Mouse (Mus musculus): Measurements from ENCODE around the gene Pold4. TPM values are rescaled to one million over a fixed set of nuclear protein-coding genes. Genes with fewer than 3 reads are reported as not detected.

Pold4 gene
- polyA plus RNA-seq, 2 experiments = 12.9 to 15.2 TPM

GRCm38 (mm10) chr19:4257897-4258252, 26.2 kb downstream of the Pold4 start:
- Histone ChIP-seq H3K4me3 (ENCODE audit: insufficient read depth in 1 of 2, low read depth in 2 of 2, low read length in 2 of 2) (peak overlapping the region in 1 of 2 experiments; percentile 23; a peak in 1 of 4 replicates), H3K4me2 (ENCODE audit: low read depth) (peak overlapping the region; percentile 92), H3K9me3 (ENCODE audit: control insufficient read depth, low read length) (no peaks in the 10 kb centered on the region), H3K27me3 (ENCODE audit: control insufficient read depth, insufficient read depth, low read length) (no peaks in the 10 kb centered on the region), H3K9ac (replicated peaks) (no peak overlapping the region; the same call in 1 of the 2 replicates), H3K27ac (no peak overlapping the region), H3K36me3 (replicated peaks; ENCODE audit: control insufficient read depth, insufficient read depth, low read depth) (no peaks in the 10 kb centered on the region), H3K4me1 (replicated peaks; ENCODE audit: control insufficient read depth in 2 of 2, insufficient read depth in 2 of 2, low read length in 1 of 2) (peaks cover 3 to 4% of the 10 kb centered on the region in 2 experiments; a peak in 3 of 4 replicates)
- WGBS (ENCODE audit: insufficient replicate concordance) = 35% methylated on average over 12 of the region's 12 CpGs
- TF ChIP-seq CTCF (IDR thresholded peaks at IDR 0.05; ENCODE audit: low read depth) (no peak), EP300 (IDR thresholded peaks at IDR 0.05; ENCODE audit: low read depth) (no peak)
- ATAC-seq (ENCODE audit: insufficient read depth) = no peak
- no peak for DNase-seq (ENCODE audit: low read depth in 3 of 3, low spot score in 3 of 3)

GRCm38 (mm10) chr19:4261038-4261698, 29.5 kb downstream of the Pold4 start:
- Histone ChIP-seq H3K4me1 (replicated peaks; ENCODE audit: control insufficient read depth in 2 of 2, insufficient read depth in 2 of 2, low read length in 1 of 2) (peaks cover 3 to 4% of the 10 kb centered on the region in 2 experiments; a peak in 3 of 4 replicates), H3K4me3 (ENCODE audit: insufficient read depth in 1 of 2, low read depth in 2 of 2, low read length in 2 of 2) (no peak overlapping the region), H3K9me3 (ENCODE audit: control insufficient read depth, low read length) (no peaks in the 10 kb centered on the region), H3K27me3 (ENCODE audit: control insufficient read depth, insufficient read depth, low read length) (no peaks in the 10 kb centered on the region), H3K4me2 (ENCODE audit: low read depth) (no peak overlapping the region), H3K9ac (replicated peaks) (no peak overlapping the region), H3K36me3 (replicated peaks; ENCODE audit: control insufficient read depth, insufficient read depth, low read depth) (no peaks in the 10 kb centered on the region), H3K27ac (no peak overlapping the region)
- no peak for TF ChIP-seq EP300 (IDR thresholded peaks at IDR 0.05; ENCODE audit: low read depth)
- no peak for TF ChIP-seq CTCF (IDR thresholded peaks at IDR 0.05; ENCODE audit: low read depth)
- 51% methylated on average over 8 of the region's 8 CpGs for WGBS (ENCODE audit: insufficient replicate concordance)
- ATAC-seq (ENCODE audit: insufficient read depth) = no peak
- no peak for DNase-seq (ENCODE audit: low read depth in 3 of 3, low spot score in 3 of 3)

- Histone ChIP-seq H3K27me3 (ENCODE audit: control insufficient read depth, insufficient read depth, low read length) (no peaks in the 10 kb centered on the region; the same call in 1 of the 2 replicates), H3K9ac (replicated peaks) (no peak overlapping the region), H3K4me3 (ENCODE audit: insufficient read depth in 1 of 2, low read depth in 2 of 2, low read length in 2 of 2) (no peak overlapping the region), H3K36me3 (replicated peaks; ENCODE audit: control insufficient read depth, insufficient read depth, low read depth) (no peaks in the 10 kb centered on the region), H3K9me3 (ENCODE audit: control insufficient read depth, low read length) (no peaks in the 10 kb centered on the region), H3K27ac (no peak overlapping the region), H3K4me1 (replicated peaks; ENCODE audit: control insufficient read depth in 2 of 2, insufficient read depth in 2 of 2, low read length in 1 of 2) (peaks cover 0 to 3% of the 10 kb centered on the region in 2 experiments; a peak in 3 of 4 replicates), H3K4me2 (ENCODE audit: low read depth) (no peak overlapping the region)
- 38% methylated on average over 6 of the region's 6 CpGs for WGBS (ENCODE audit: insufficient replicate concordance)
- ATAC-seq (ENCODE audit: insufficient read depth) (no peak), DNase-seq (ENCODE audit: low read depth in 3 of 3, low spot score in 3 of 3) (no peak)
- no peak for TF ChIP-seq CTCF (IDR thresholded peaks at IDR 0.05; ENCODE audit: low read depth)
- no peak for TF ChIP-seq EP300 (IDR thresholded peaks at IDR 0.05; ENCODE audit: low read depth)
These were observed 31.1 kb downstream of the Pold4 start for GRCm38 (mm10) chr19:4262756-4263155.

GRCm38 (mm10) chr19:4263702-4264101, 32.0 kb downstream of the Pold4 start:
- peaks cover 0 to under 1% of the 10 kb centered on the region in 2 experiments; a peak in 2 of 4 replicates for H3K4me1 ChIP-seq (replicated peaks; ENCODE audit: control insufficient read depth in 2 of 2, insufficient read depth in 2 of 2, low read length in 1 of 2)
- no peak overlapping the region for H3K27ac ChIP-seq
- H3K4me3 ChIP-seq (ENCODE audit: insufficient read depth in 1 of 2, low read depth in 2 of 2, low read length in 2 of 2) = no peak overlapping the region
- WGBS (ENCODE audit: insufficient replicate concordance) = 52% methylated on average over 14 of the region's 14 CpGs
- H3K9ac ChIP-seq (replicated peaks) = no peak overlapping the region
- no peaks in the 10 kb centered on the region for H3K9me3 ChIP-seq (ENCODE audit: control insufficient read depth, low read length)
- no peaks in the 10 kb centered on the region for H3K36me3 ChIP-seq (replicated peaks; ENCODE audit: control insufficient read depth, insufficient read depth, low read depth)
- no peak for TF ChIP-seq CTCF (IDR thresholded peaks at IDR 0.05; ENCODE audit: low read depth)
- TF ChIP-seq EP300 (IDR thresholded peaks at IDR 0.05; ENCODE audit: low read depth) = no peak
- DNase-seq (ENCODE audit: low read depth in 3 of 3, low spot score in 3 of 3) = no peak
- no peak overlapping the region for H3K4me2 ChIP-seq (ENCODE audit: low read depth)
- H3K27me3 ChIP-seq (ENCODE audit: control insufficient read depth, insufficient read depth, low read length) = no peaks in the 10 kb centered on the region; the same call in 1 of the 2 replicates
- ATAC-seq (ENCODE audit: insufficient read depth) = no peak

- no peak overlapping the region for H3K4me2 ChIP-seq (ENCODE audit: low read depth)
- no peaks in the 10 kb centered on the region for H3K36me3 ChIP-seq (replicated peaks; ENCODE audit: control insufficient read depth, insufficient read depth, low read depth)
- H3K27ac ChIP-seq = no peak overlapping the region
- DNase-seq (ENCODE audit: low read depth in 3 of 3, low spot score in 3 of 3) = no peak
- peaks cover 0 to 4% of the 10 kb centered on the region in 2 experiments; a peak in 2 of 4 replicates for H3K4me1 ChIP-seq (replicated peaks; ENCODE audit: control insufficient read depth in 2 of 2, insufficient read depth in 2 of 2, low read length in 1 of 2)
- 85% methylated on average over 6 of the region's 6 CpGs for WGBS (ENCODE audit: insufficient replicate concordance)
- H3K4me3 ChIP-seq (ENCODE audit: insufficient read depth in 1 of 2, low read depth in 2 of 2, low read length in 2 of 2) = no peak overlapping the region
- no peak for ATAC-seq (ENCODE audit: insufficient read depth)
- no peaks in the 10 kb centered on the region; the same call in 1 of the 2 replicates for H3K27me3 ChIP-seq (ENCODE audit: control insufficient read depth, insufficient read depth, low read length)
- no peaks in the 10 kb centered on the region for H3K9me3 ChIP-seq (ENCODE audit: control insufficient read depth, low read length)
- H3K9ac ChIP-seq (replicated peaks) = no peak overlapping the region
- TF ChIP-seq EP300 (IDR thresholded peaks at IDR 0.05; ENCODE audit: low read depth) (no peak), CTCF (IDR thresholded peaks at IDR 0.05; ENCODE audit: low read depth) (no peak)
These were observed 32.6 kb downstream of the Pold4 start for GRCm38 (mm10) chr19:4264171-4264780.

Measured in liver, embryonic 14.5 days (tissue).